Mouse (Mus musculus) hindbrain, embryonic 11.5 days (tissue): ENCODE measurements around the gene Gas8. TPM values are rescaled to one million over a fixed set of nuclear protein-coding genes. Genes with fewer than 3 reads are reported as not detected.

ENCODE experiments used
- ATAC-seq: fragments of 200-750 bp; cut with Nextera tagmentation; 2 replicates; pipeline ENCODE4 v1.8.0; 2017; ENCODE audit warnings: mild to moderate bottlenecking, moderate TSS enrichment, moderate library complexity; ENCODE audit not compliant: low FRiP score
- DNase-seq: peaks from one replicate; pipeline ENCODE4 v3.0.0-alpha.2; 2015; ENCODE audit warnings: low spot score
- H3K27ac ChIP-seq: fragments of 300-500 bp; sonication (generic); 2 replicates; pipeline ENCODE4 v1.5.1; 2014; ENCODE audit warnings: mild to moderate bottlenecking, low read depth, low read length
- H3K27me3 ChIP-seq: fragments of 300-500 bp; sonication (generic); 2 replicates; pipeline ENCODE4 v1.6.1; 2014; ENCODE audit warnings: mild to moderate bottlenecking, low read length, moderate library complexity, mixed read lengths; ENCODE audit not compliant: control insufficient read depth, insufficient read depth
- H3K36me3 ChIP-seq: fragments of 300-500 bp; sonication (generic); 2 replicates; pipeline ENCODE4 v1.6.1; 2014; ENCODE audit warnings: mild to moderate bottlenecking, low read length, moderate library complexity, mixed read lengths; ENCODE audit not compliant: control insufficient read depth, insufficient read depth
- H3K4me1 ChIP-seq: fragments of 300-500 bp; sonication (generic); replicated peaks from 2 replicates; pipeline ENCODE4 v1.6.1; 2014; ENCODE audit warnings: low read length, mixed read lengths; ENCODE audit not compliant: control insufficient read depth, insufficient read depth
- H3K4me2 ChIP-seq: fragments of 300-500 bp; sonication (generic); replicated peaks from 2 replicates; pipeline ENCODE4 v1.6.1; 2014; ENCODE audit warnings: mild to moderate bottlenecking, low read depth, low read length
- H3K4me3 ChIP-seq: fragments of 300-500 bp; sonication (generic); 2 replicates; pipeline ENCODE4 v1.5.1; 2014; ENCODE audit warnings: low read depth, low read length
- H3K9ac ChIP-seq: fragments of 300-500 bp; sonication (generic); 2 replicates; pipeline ENCODE4 v1.6.1; 2014; ENCODE audit warnings: low read depth, low read length
- H3K9me3 ChIP-seq: fragments of 300-500 bp; sonication (generic); 2 replicates; pipeline ENCODE4 v1.6.1; 2016; ENCODE audit warnings: low read length; ENCODE audit not compliant: control insufficient read depth
- WGBS: fragments of 180-500 bp; shearing (Covaris S2); extraction: QIAGEN DNeasy Blood & Tissue Kit; methylation state at CpG from one replicate; pipeline ENCODE4 v1.1.7; 2014; 5-methylcytosine and 5-hydroxymethylcytosine counted together
- polyA plus RNA-seq: library from polyadenylated mRNA; unstranded; fragments of >200 nt; fragmentation: Nextera tagmentation; extraction: Ambion mirVana; gene quantifications from 2 replicates; pipeline ENCODE4 v1.2.1, GENCODE M21; 2014

Gene Gas8
- polyA plus RNA-seq, 1 experiment from 2014 or later = 45.5 TPM

DNA sequence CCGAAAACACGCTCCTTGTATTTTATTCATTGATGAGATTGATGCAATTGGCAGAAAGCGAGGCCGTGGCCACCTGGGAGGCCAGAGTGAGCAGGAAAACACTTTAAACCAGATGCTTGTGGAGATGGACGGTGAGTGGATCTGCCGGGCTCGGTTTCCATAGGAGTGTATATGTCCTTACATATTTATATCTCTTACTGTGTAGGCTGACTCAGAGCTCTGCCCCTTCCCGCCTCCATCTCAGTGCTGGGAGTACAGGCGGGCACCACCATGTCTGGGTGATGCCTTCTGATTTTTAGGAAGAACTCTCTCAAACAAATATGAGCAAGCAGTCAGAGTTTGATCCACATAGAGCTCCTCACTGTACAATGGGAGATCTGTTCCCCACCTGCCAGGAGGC lies 25.7 kb upstream of the Gas8 start:
- Histone ChIP-seq H3K27me3 (no peaks in the 10 kb centered on the region), H3K4me3 (no peak overlapping the region), H3K27ac (no peak overlapping the region), H3K4me2 (no peak overlapping the region), H3K36me3 (peaks cover 26% of the 10 kb centered on the region), H3K4me1 (no peaks in the 10 kb centered on the region), H3K9ac (no peak overlapping the region), H3K9me3 (no peaks in the 10 kb centered on the region)
- ATAC-seq (no peak), DNase-seq (no peak)
- WGBS = 97% methylated on average over 9 of the region's 9 CpGs

GRCm38 (mm10) chr8:123497699-123498098 lies 20.9 kb upstream of the Gas8 start:
- no peaks in the 10 kb centered on the region for H3K27me3 ChIP-seq
- DNase-seq (no peak), ATAC-seq (no peak)
- H3K4me3 ChIP-seq = no peak overlapping the region
- H3K27ac ChIP-seq = no peak overlapping the region
- peaks cover 30% of the 10 kb centered on the region for H3K36me3 ChIP-seq
- no peaks in the 10 kb centered on the region for H3K9me3 ChIP-seq
- H3K9ac ChIP-seq = no peak overlapping the region
- H3K4me2 ChIP-seq = no peak overlapping the region
- 82% methylated on average over 4 of the region's 4 CpGs for WGBS
- H3K4me1 ChIP-seq = no peaks in the 10 kb centered on the region

DNA sequence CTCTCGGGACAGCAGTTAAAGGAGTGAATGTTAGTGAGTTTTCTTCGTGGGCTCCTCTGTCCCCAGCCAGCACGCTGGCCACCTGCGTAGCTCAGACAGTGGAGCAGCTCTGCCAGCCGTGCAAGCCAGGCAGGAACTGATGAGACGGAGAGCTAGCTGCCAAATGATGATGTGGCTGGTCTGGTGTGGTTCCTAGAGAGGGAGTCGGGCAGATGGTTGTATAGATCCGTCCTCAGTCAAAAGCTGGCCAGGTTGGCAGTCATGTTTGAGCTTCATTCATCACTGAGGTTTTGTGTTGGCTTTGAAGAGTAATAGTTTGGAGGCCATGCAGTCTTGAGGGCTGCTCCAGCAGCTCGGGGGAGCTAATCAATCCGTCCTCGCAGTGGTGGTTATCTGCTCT lies 19.7 kb upstream of the Gas8 start:
- Histone ChIP-seq H3K36me3 (peaks cover 34% of the 10 kb centered on the region), H3K27me3 (no peaks in the 10 kb centered on the region), H3K4me3 (no peak overlapping the region), H3K4me2 (no peak overlapping the region), H3K9me3 (no peaks in the 10 kb centered on the region), H3K4me1 (no peaks in the 10 kb centered on the region), H3K9ac (no peak overlapping the region), H3K27ac (no peak overlapping the region)
- ATAC-seq (no peak), DNase-seq (no peak)
- WGBS = 89% methylated on average over 11 of the region's 11 CpGs

DNA sequence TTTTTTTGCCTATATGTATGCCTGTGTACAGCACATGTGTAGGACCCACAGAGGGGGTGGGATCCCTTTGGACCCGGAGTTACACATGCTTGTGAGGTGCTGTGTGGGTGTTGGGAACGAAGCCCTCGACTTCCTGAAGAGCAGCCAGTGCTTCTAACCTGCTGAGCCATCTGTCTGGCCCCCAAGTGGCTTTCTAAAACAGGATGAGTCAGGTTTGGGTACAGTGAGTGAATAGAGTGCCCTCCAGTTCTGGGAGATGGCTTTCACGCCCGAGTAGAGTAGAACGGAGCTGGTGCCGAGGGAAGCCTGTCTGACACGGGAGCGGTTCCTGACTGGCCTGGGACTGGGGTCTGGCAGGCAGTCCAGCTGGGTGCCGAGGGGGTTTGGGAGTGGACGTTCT lies 19.1 kb upstream of the Gas8 start:
- DNase-seq (no peak), ATAC-seq (no peak)
- Histone ChIP-seq H3K36me3 (peaks cover 30% of the 10 kb centered on the region), H3K4me2 (no peak overlapping the region), H3K4me3 (no peak overlapping the region), H3K4me1 (no peaks in the 10 kb centered on the region), H3K9ac (no peak overlapping the region), H3K27me3 (no peaks in the 10 kb centered on the region), H3K27ac (no peak overlapping the region), H3K9me3 (no peaks in the 10 kb centered on the region)
- 97% methylated on average over 11 of the region's 11 CpGs for WGBS

DNA sequence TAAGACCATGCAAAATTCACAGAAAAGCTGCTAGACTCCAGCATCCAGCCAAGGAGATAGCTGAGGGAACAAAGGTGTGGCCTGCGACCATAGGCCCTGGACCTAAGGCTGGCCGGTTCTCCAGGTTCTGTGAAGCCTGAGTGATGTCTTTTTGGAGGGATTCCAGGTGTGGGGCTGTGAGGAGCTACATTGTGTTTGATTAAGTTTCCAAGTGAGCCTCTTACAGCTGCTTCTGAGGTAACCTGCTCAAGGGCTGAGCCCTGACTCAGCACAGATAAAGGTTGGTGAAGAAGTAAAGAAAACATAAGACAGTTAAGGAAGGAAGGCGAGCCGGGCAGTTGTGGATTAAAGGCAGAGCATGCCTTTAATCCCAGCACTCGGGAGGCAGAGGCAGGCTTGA lies 16.4 kb upstream of the Gas8 start:
- Histone ChIP-seq H3K36me3 (peaks cover 31% of the 10 kb centered on the region), H3K4me3 (no peak overlapping the region), H3K27ac (no peak overlapping the region), H3K4me1 (no peaks in the 10 kb centered on the region), H3K9me3 (no peaks in the 10 kb centered on the region), H3K4me2 (no peak overlapping the region), H3K9ac (no peak overlapping the region), H3K27me3 (no peaks in the 10 kb centered on the region)
- no peak for ATAC-seq
- 97% methylated on average over 5 of the region's 5 CpGs for WGBS
- no peak for DNase-seq

DNA sequence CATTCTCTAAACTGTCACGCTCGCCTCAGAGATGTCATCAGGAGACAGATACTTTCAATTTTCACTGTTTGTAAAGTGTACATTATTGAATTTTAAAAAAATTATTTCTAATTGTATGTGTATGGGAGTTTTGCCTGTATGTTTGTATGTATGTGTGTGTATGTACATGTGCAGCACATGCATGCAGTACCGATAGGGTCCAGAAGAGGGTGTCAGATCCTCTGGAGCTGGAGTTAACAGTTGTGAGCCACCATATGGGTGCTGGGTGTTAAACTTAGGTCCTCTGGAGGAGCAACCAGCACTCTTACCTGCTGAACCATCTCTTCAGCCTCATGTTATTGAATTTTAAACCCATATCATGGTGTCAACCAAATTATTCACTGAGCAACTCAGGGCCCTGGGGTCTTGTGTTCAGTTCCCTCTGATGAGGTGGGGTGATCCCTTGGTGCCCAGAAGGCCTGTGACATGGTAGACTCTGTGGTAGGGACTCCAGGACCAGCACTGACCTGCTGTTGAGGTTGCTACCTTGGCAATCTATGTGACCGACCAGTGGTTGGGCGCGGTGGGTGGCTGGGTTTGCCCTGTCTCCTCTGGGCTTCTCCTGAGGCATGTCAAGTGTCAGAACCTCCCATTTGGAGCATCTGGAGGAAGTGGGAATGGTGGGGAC lies 14.7 kb upstream of the Gas8 start:
- ATAC-seq (no peak), DNase-seq (peak; percentile 23)
- Histone ChIP-seq H3K9ac (no peak overlapping the region), H3K36me3 (peaks cover 33% of the 10 kb centered on the region), H3K27me3 (no peaks in the 10 kb centered on the region), H3K4me1 (no peaks in the 10 kb centered on the region), H3K4me3 (no peak overlapping the region), H3K27ac (no peak overlapping the region), H3K4me2 (no peak overlapping the region), H3K9me3 (no peaks in the 10 kb centered on the region)
- 99% methylated on average over 6 of the region's 6 CpGs for WGBS

GRCm38 (mm10) chr8:123504591-123505195 lies 13.9 kb upstream of the Gas8 start:
- H3K4me1 ChIP-seq = no peaks in the 10 kb centered on the region
- H3K9me3 ChIP-seq = no peaks in the 10 kb centered on the region
- no peak overlapping the region for H3K9ac ChIP-seq
- 88% methylated on average over 9 of the region's 9 CpGs for WGBS
- peaks cover 33% of the 10 kb centered on the region for H3K36me3 ChIP-seq
- no peak for ATAC-seq
- no peaks in the 10 kb centered on the region for H3K27me3 ChIP-seq
- no peak overlapping the region for H3K4me2 ChIP-seq
- no peak overlapping the region for H3K4me3 ChIP-seq
- no peak for DNase-seq
- no peak overlapping the region for H3K27ac ChIP-seq

GRCm38 (mm10) chr8:123505267-123505666 lies 13.4 kb upstream of the Gas8 start:
- Histone ChIP-seq H3K4me3 (no peak overlapping the region), H3K36me3 (peaks cover 33% of the 10 kb centered on the region), H3K9ac (no peak overlapping the region), H3K27me3 (no peaks in the 10 kb centered on the region), H3K27ac (no peak overlapping the region), H3K9me3 (no peaks in the 10 kb centered on the region), H3K4me1 (no peaks in the 10 kb centered on the region), H3K4me2 (no peak overlapping the region)
- ATAC-seq (no peak), DNase-seq (no peak)
- WGBS = 85% methylated on average over 4 of the region's 4 CpGs

DNA sequence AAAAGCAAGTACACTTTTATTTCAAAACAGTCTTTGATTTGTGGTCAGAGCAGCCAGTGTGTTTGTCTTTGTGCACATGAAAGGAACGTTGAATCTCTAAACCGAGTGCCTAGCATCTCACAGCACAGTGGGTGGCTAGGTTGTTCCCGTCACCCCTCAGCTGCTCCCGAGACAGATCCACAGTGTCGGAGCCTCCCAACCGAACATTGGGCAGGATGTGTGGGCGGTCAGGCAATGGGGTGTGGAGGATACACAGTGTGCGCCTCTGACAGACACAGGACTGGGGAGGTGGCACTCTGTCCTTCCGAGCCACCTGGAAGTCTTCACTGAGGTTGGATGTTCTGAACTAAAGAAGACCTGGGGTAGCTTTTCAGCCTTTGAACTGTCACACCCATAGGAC lies 12.9 kb upstream of the Gas8 start:
- 84% methylated on average over 9 of the region's 9 CpGs for WGBS
- Histone ChIP-seq H3K27ac (no peak overlapping the region), H3K4me2 (no peak overlapping the region), H3K27me3 (no peaks in the 10 kb centered on the region), H3K4me1 (no peaks in the 10 kb centered on the region), H3K4me3 (no peak overlapping the region), H3K9ac (no peak overlapping the region), H3K9me3 (no peaks in the 10 kb centered on the region), H3K36me3 (peaks cover 33% of the 10 kb centered on the region)
- ATAC-seq (no peak), DNase-seq (no peak)
